Mouse (Mus musculus) stomach, postnatal 0 days (tissue): ENCODE results near the gene Ggt1.

Source experiments
- CTCF ChIP-seq: IDR thresholded peaks from 2 replicates; pipeline ENCODE4 v1.5.1; 2016; ENCODE audit warnings: antibody characterized with exemption, low read depth, mild to moderate bottlenecking, moderate library complexity
- EP300 ChIP-seq: optimal IDR thresholded peaks from 2 replicates; pipeline ENCODE3; 2016; ENCODE audit warnings: antibody characterized with exemption

- TF ChIP-seq CTCF (peak; percentile 42), EP300 (no peak)
Measured at GRCm38 (mm10) chr10:75551175-75551574, 10.2 kb upstream of the Ggt1 start.
